Mouse (Mus musculus) limb, embryonic 14.5 days (tissue): ENCODE results near the gene Sptlc2. TPM values are rescaled to one million over a fixed set of nuclear protein-coding genes. Genes with fewer than 3 reads are reported as not detected.
"Not testable (repeated sequence)": the region's sequence is repeated elsewhere in the genome, so short reads cannot be mapped to it uniquely, and the experiment has no call there.

Experiments used
- ATAC-seq: fragments of 200-750 bp; cut with Nextera tagmentation; 2 replicates; pipeline ENCODE4 v1.8.0; 2017; ENCODE audit warnings: low read depth, moderate number of reproducible peaks, moderate TSS enrichment; ENCODE audit not compliant: low FRiP score
- DNase-seq: peaks from one replicate; pipeline ENCODE4 v3.0.0-alpha.2; 2015; ENCODE audit warnings: low spot score
- H3K27ac ChIP-seq: fragments of 300-500 bp; sonication (generic); replicated peaks from 2 replicates; pipeline ENCODE4 v1.5.1; 2014; ENCODE audit warnings: low read depth, mild to moderate bottlenecking, low read length, moderate library complexity, mixed read lengths
- H3K27me3 ChIP-seq: fragments of 300-500 bp; sonication (generic); 2 replicates; pipeline ENCODE4 v1.6.1; 2014; ENCODE audit warnings: low read length, mixed read lengths; ENCODE audit not compliant: control insufficient read depth, insufficient read depth
- H3K36me3 ChIP-seq: fragments of 300-500 bp; sonication (generic); 2 replicates; pipeline ENCODE4 v1.6.1; 2014; ENCODE audit warnings: mild to moderate bottlenecking, low read length, moderate library complexity, mixed read lengths; ENCODE audit not compliant: control insufficient read depth, insufficient read depth
- H3K4me1 ChIP-seq: fragments of 300-500 bp; sonication (generic); 2 replicates; pipeline ENCODE4 v1.6.1; 2014; ENCODE audit warnings: antibody characterized with exemption, low read length, mixed read lengths; ENCODE audit not compliant: control insufficient read depth, insufficient read depth
- H3K4me2 ChIP-seq: fragments of 300-500 bp; sonication (generic); replicated peaks from 2 replicates; pipeline ENCODE4 v1.6.1; 2014; ENCODE audit warnings: low read depth, mild to moderate bottlenecking, low read length, moderate library complexity; ENCODE audit not compliant: severe bottlenecking
- H3K4me3 ChIP-seq: fragments of 300-500 bp; sonication (generic); replicated peaks from 2 replicates; pipeline ENCODE4 v1.5.1; 2014; ENCODE audit warnings: low read length
- H3K9ac ChIP-seq: fragments of 300-500 bp; sonication (generic); 2 replicates; pipeline ENCODE4 v1.6.1; 2014; ENCODE audit warnings: mild to moderate bottlenecking, low read depth, low read length, moderate library complexity; ENCODE audit not compliant: severe bottlenecking
- H3K9me3 ChIP-seq: fragments of 300-500 bp; sonication (generic); 2 replicates; pipeline ENCODE4 v1.6.1; 2016; ENCODE audit warnings: low read length; ENCODE audit not compliant: control insufficient read depth
- POLR2A ChIP-seq: fragments of 200-500 bp; IDR thresholded peaks from 2 replicates; pipeline ENCODE4 v1.8.0; 2012; ENCODE audit warnings: inconsistent platforms, mild to moderate bottlenecking, moderate library complexity, borderline replicate concordance; ENCODE audit not compliant: insufficient read depth, insufficient read length; ENCODE audit errors: extremely low read depth
- WGBS: fragments of 180-500 bp; shearing (Covaris S2); extraction: QIAGEN DNeasy Blood & Tissue Kit; methylation state at CpG from one replicate; pipeline ENCODE4 v1.1.7; 2014; 5-methylcytosine and 5-hydroxymethylcytosine counted together
- polyA plus RNA-seq, 2 experiments: library from polyadenylated mRNA; depleted of rRNA in 1 of 2; stranded (reverse) in 1 of 2; unstranded in 1 of 2; fragments of >200 nt; fragmentation: Nextera tagmentation in 1 of 2; extraction: Ambion mirVana in 1 of 2; gene quantifications; 2 replicates each; pipeline versions ENCODE4 v1.2.1 to v1.2.3; 2012 to 2014

Gene Sptlc2
- polyA plus RNA-seq, 2 experiments = 35.2 to 85.5 TPM

GRCm38 (mm10) chr12:87278118-87278730, 109.9 kb downstream of the Sptlc2 start:
- Histone ChIP-seq H3K36me3 (peaks cover 37% of the 10 kb centered on the region), H3K4me1 (0 out of 2 replicates have a peak, but pooled peaks cover 4% of the 10 kb centered on the region), H3K9me3 (no peaks in the 10 kb centered on the region), H3K4me2 (no peak overlapping the region), H3K9ac (no peak overlapping the region), H3K27ac (no peak overlapping the region), H3K27me3 (no peaks in the 10 kb centered on the region), H3K4me3 (no peak overlapping the region)
- ATAC-seq = peak; percentile 36; the same call in 1 of the 2 replicates
- TF ChIP-seq POLR2A = no peak
- DNase-seq = no peak
- WGBS = 23% methylated on average over 6 of the region's 6 CpGs

GRCm38 (mm10) chr12:87277251-87277650, 110.9 kb downstream of the Sptlc2 start:
- not testable (repeated sequence) for H3K9me3 ChIP-seq, H3K4me3 ChIP-seq, H3K27ac ChIP-seq, H3K9ac ChIP-seq, ATAC-seq, H3K4me1 ChIP-seq, DNase-seq, H3K27me3 ChIP-seq, H3K4me2 ChIP-seq
- H3K36me3 ChIP-seq = peaks cover 47% of the 10 kb centered on the region
- WGBS = 87% methylated on average over 4 of the region's 4 CpGs

- no peak overlapping the region for H3K4me3 ChIP-seq
- TF ChIP-seq POLR2A = no peak
- peaks cover 68% of the 10 kb centered on the region for H3K36me3 ChIP-seq
- H3K27ac ChIP-seq = no peak overlapping the region
- no peak overlapping the region for H3K9ac ChIP-seq
- H3K9me3 ChIP-seq = no peaks in the 10 kb centered on the region
- no peaks in the 10 kb centered on the region for H3K27me3 ChIP-seq
- DNase-seq (no peak), ATAC-seq (no peak)
- 0 out of 2 replicates have a peak, but pooled peaks cover 4% of the 10 kb centered on the region for H3K4me1 ChIP-seq
- H3K4me2 ChIP-seq = no peak overlapping the region
- WGBS = 92% methylated on average over 9 of the region's 9 CpGs
Observed at GRCm38 (mm10) chr12:87274853-87275831, 113.0 kb downstream of the Sptlc2 start.

- no peaks in the 10 kb centered on the region for H3K27me3 ChIP-seq
- peak overlapping the region; percentile 86 for H3K9ac ChIP-seq
- DNase-seq (peak; percentile 16), ATAC-seq (no peak)
- 28% methylated on average over 4 of the region's 4 CpGs for WGBS
- no peak overlapping the region for H3K27ac ChIP-seq
- peaks cover 7% of the 10 kb centered on the region for H3K4me1 ChIP-seq
- H3K9me3 ChIP-seq = no peaks in the 10 kb centered on the region
- H3K4me2 ChIP-seq = peak overlapping the region; percentile 58
- H3K4me3 ChIP-seq = peak overlapping the region; percentile 90
- no peak for TF ChIP-seq POLR2A
- peaks cover 52% of the 10 kb centered on the region for H3K36me3 ChIP-seq
Observed at GRCm38 (mm10) chr12:87267682-87268081, 120.5 kb downstream of the Sptlc2 start.

- under 1% methylated on average over 31 of the region's 31 CpGs for WGBS
Observed at GRCm38 (mm10) chr12:87266827-87267603, 121.1 kb downstream of the Sptlc2 start.

More at GRCm38 (mm10) chr12:87266827-87267603, 121.1 kb downstream of the Sptlc2 start:
- Histone ChIP-seq H3K4me3 (peak overlapping the region; percentile 90), H3K27ac (peak overlapping the region; percentile 84), H3K4me1 (peaks cover 7% of the 10 kb centered on the region), H3K36me3 (peaks cover 52% of the 10 kb centered on the region), H3K9ac (peak overlapping the region; percentile 86), H3K9me3 (no peaks in the 10 kb centered on the region), H3K4me2 (peak overlapping the region; percentile 58), H3K27me3 (no peaks in the 10 kb centered on the region)
- peak; percentile 15 for DNase-seq
- ATAC-seq = peak; percentile 46
- TF ChIP-seq POLR2A = no peak
